Mouse (Mus musculus): ENCODE results near the gene Gm21969.

Gene Gm21969

DNA sequence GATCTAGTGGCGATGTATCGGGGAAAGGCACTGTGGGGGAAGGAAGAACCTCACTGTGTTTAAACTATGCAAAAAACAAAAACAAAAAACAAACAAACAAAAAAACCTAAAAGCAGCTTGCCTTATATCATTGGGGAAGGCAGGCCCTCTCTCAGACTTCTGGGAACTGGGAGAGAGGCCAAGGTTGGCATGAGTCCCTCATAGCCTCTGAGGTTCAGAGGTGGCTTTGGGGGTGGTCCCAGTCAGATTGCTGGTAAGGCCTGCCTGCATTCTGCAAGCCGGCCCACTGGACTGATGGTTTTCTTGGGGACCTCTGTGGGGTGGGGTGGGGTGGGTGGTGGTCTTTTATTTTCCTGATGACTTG, 14.0 kb downstream of the Gm21969 start:
- no peak for DNase-seq (ENCODE audit: low spot score)

GRCm38 (mm10) chr4:139619765-139620164, 16.8 kb downstream of the Gm21969 start:
- no peak for DNase-seq (ENCODE audit: low spot score)

- peak; percentile 72 for DNase-seq (ENCODE audit: low spot score)
These were observed 19.6 kb downstream of the Gm21969 start, which contains the start of gene Aldh4a1 for GRCm38 (mm10) chr4:139622373-139623282. TSS of gene Aldh4a1 (plus strand) at chr4:139622866.

DNA sequence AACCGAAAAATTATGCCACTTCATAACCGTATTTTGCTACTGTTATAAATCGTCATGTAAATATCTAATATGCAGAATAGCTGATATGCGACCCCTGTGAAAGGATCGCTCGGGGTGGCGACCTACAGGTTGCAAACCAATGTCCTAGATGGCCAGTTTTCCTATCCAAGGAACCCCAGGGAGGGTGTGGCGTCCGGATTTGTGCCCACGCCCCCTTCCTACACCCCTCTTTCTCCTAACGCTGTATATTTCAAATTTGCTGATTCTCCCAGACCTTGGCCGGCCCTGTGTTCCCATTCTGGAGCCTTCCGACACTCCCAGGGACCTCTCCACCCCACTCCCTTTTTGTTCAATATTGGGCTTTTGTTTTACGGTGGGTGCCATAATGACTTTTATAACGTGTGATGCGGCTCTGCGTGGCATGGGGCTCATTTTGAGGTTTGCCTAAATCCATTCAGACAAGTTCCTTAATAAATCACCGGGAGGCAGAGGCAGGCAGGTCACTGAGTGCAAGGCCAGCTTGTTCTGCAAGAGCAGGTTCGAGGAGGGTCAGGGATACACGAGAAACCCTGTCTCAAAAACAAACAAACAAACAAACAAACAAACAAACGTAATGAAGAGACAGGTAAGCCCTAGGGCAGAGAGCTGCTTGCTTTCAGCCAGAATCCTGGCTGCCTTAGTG, 20.6 kb downstream of the Gm21969 start:
- no peak for DNase-seq (ENCODE audit: low spot score)

GRCm38 (mm10) chr4:139624116-139624489, 21.1 kb downstream of the Gm21969 start:
- no peak for DNase-seq (ENCODE audit: low spot score)

DNA sequence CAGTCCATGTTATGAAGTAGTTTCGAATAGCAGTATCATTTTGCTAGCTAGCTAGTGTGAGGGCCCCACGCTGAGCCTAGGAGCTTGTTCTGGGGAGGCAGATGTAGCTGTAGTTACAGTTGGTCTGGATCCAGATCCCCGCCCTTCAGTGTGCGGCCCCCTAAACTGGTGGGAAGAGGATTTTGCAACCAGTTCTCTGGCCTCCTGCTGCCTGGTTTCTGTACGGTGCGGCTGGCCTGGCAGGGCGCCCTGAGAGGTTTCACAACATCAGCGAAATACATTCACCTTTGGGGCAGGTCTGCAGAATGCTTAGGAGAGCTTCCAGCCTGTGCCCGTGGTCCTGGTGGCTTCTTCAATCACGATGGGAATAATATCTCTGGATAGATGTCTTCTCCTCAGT, 21.7 kb downstream of the Gm21969 start:
- DNase-seq (ENCODE audit: low spot score): no peak

GRCm38 (mm10) chr4:139627361-139627760, 24.4 kb downstream of the Gm21969 start:
- no peak for DNase-seq (ENCODE audit: low spot score)

DNA sequence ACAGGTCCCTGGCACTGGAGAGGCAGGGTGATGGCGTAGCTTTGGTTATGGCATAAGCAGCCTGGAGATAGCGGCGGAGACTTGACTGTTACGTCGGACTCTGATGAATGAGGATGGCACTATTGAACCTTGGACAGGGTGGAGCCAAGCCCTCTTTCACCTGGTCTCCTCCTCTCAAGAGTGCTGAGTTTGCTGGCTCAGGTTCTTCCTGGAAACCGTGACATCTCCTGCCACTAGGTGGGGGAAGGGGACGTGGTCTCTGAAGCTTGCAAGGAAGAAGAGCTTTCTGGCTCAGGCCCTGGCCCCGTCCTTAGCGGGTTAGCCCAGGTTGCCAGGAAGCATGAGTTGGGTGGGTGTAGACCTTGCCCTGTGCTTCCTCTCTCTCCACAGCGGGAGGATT, 27.2 kb downstream of the Gm21969 start:
- no peak for DNase-seq (ENCODE audit: low spot score)

GRCm38 (mm10) chr4:139631141-139631540, 28.2 kb downstream of the Gm21969 start:
- no peak for DNase-seq (ENCODE audit: low spot score)

DNA sequence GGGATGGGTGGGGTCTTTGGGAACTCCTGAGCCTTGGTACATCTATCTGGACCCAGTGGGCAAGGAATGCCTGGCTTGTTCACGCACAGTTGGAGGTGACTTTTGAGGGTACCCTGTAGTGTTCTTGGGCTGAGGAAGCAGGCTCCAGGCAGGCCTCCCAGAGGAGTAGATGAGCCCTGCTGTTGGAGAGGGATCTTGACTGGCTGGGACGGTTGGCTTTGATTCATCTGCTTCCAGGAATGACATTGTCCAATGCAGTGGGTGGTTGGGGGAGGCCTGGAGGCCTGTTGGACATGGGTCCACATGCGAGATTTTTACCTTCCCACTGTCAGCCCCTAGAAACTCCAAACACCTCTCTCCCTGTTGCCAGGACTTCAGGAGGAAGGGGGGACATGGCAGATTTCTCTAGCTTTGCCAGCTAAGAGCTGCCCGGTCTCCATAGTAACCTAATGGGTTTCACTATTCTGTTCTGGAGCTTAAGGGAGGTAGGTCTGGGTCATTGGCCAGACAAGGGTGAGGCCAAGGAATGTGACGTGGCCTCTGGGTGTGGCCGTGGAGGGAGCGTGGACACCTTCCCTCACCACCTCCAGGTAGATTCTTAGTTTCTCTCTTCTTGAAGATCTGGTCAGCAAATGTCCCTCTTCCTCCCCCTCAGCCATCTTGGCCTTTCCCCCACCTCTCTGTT, 28.7 kb downstream of the Gm21969 start:
- no peak for DNase-seq (ENCODE audit: low spot score)

DNA sequence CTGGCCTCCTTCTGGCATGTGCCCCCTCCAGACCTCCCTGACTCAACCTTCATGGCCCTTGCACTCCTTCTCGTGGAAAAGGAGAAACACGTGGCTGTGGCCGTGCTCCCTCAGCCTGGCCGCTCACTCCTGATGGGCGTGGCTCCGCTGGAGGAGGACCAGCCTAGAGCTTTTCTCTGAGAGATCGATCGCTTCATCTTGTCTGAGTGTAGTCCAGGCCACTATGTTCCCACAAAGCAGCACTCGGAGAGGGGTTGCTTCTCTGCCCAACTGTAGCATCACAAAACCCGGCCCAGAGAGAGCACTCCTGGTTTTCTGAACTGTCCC, 29.2 kb downstream of the Gm21969 start:
- DNase-seq (ENCODE audit: low spot score): no peak

DNA sequence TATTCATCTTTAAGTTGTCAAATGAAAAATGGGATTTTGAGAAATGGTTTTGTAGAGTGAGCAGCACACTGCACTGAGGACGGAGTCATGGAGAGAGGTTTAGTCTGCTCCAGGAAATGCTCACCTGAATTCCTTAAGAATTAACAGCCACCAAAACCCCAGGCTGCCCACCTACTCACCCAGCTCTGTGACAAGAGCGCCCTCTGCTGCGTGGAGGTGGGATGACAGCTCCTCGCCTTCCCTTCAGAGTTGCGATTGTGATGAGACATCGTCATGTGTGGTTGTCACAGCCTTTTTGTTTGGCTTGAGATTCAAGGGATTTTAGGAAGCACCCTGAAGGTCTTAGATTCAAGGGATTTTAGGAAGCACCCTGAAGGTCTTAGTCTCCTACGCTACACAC, 33.4 kb downstream of the Gm21969 start:
- peak; percentile 69 for DNase-seq (ENCODE audit: low spot score)

DNA sequence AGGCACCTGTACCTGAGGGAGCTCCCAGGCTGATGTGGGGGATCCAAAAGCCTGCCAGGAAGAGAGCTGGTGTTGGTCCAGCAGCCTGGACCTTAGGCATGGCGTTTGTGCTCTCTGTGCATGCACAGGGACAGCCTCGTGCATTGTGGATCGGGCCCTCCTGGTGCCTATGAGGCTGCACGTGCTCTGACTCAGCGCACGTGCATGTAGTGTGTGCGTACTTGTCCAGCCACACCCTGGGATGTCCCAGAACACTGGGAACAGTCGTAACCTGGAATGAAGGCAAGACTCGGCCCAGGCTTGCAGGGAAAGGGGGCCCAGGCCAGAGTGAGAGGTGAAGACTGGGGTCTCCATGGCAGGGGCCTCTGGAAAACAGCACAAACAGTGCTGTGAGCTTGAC, 34.9 kb downstream of the Gm21969 start:
- DNase-seq (ENCODE audit: low spot score): no peak

- DNase-seq (ENCODE audit: low spot score): no peak
These were observed 35.4 kb downstream of the Gm21969 start for GRCm38 (mm10) chr4:139638356-139638755.

- DNase-seq (ENCODE audit: low spot score): no peak
These were observed 36.8 kb downstream of the Gm21969 start for GRCm38 (mm10) chr4:139639801-139640200.

- no peak for DNase-seq (ENCODE audit: low spot score)
These were observed 37.3 kb downstream of the Gm21969 start for GRCm38 (mm10) chr4:139640333-139640732.

GRCm38 (mm10) chr4:139640775-139641174, 37.8 kb downstream of the Gm21969 start:
- no peak for DNase-seq (ENCODE audit: low spot score)

- DNase-seq (ENCODE audit: low spot score): no peak
These were observed 38.9 kb downstream of the Gm21969 start for GRCm38 (mm10) chr4:139641829-139642425.

- DNase-seq (ENCODE audit: low spot score): peak; percentile 68
These were observed 41.0 kb downstream of the Gm21969 start for GRCm38 (mm10) chr4:139643972-139644371.

DNA sequence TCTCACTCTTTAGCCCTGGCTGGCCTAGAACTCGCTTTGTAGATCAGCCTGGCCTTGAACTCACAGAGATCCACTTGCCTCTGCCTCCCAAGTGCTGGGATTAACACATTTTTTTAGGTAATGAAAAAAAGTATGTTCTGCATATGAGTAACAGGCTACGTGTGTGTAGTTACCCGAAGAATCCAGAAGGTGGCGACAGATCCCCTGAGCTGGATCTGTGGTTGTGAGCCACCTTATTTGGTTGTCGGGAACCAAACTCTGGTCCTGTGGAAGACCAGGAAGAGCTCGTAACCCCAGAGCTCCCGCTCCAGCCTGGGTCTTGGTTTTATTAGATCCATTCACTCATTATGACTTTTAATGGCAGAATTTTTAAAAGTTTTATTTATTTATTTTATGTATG, 43.9 kb downstream of the Gm21969 start:
- DNase-seq (ENCODE audit: low spot score): no peak

GRCm38 (mm10) chr4:139650086-139650743, 47.2 kb downstream of the Gm21969 start:
- DNase-seq (ENCODE audit: low spot score): no peak

GRCm38 (mm10) chr4:139650907-139651306, 47.9 kb downstream of the Gm21969 start:
- DNase-seq (ENCODE audit: low spot score): no peak
